Mouse (Mus musculus) hindbrain, postnatal 0 days (tissue): ENCODE results near the gene Hao1. TPM values are rescaled to one million over a fixed set of nuclear protein-coding genes. Genes with fewer than 3 reads are reported as not detected.

Experiments
- ATAC-seq: fragments of 200-750 bp; cut with Nextera tagmentation; 2 replicates; pipeline ENCODE4 v1.8.0; 2017; ENCODE audit warnings: mild to moderate bottlenecking, moderate TSS enrichment, moderate library complexity
- DNase-seq: peaks from one replicate; pipeline ENCODE4 v3.0.0-alpha.2; 2015; ENCODE audit warnings: low spot score
- H3K27ac ChIP-seq: fragments of 300-500 bp; sonication (generic); 2 replicates; pipeline ENCODE4 v1.5.1; 2014; ENCODE audit warnings: mild to moderate bottlenecking
- H3K27me3 ChIP-seq: fragments of 300-500 bp; sonication (generic); 2 replicates; pipeline ENCODE4 v1.6.1; 2014; ENCODE audit warnings: low read length, mixed read lengths; ENCODE audit not compliant: insufficient read depth
- H3K36me3 ChIP-seq: fragments of 300-500 bp; sonication (generic); 2 replicates; pipeline ENCODE4 v1.6.1; 2014; ENCODE audit warnings: low read length, mixed read lengths; ENCODE audit not compliant: insufficient read depth
- H3K4me1 ChIP-seq: fragments of 300-500 bp; sonication (generic); 2 replicates; pipeline ENCODE4 v1.6.1; 2014; ENCODE audit warnings: antibody characterized with exemption, low read length, mixed read lengths; ENCODE audit not compliant: insufficient read depth
- H3K4me2 ChIP-seq: fragments of 300-500 bp; sonication (generic); 2 replicates; pipeline ENCODE4 v1.6.1; 2014; ENCODE audit warnings: low read depth, mild to moderate bottlenecking, low read length, moderate library complexity, mixed read lengths
- H3K4me3 ChIP-seq: fragments of 300-500 bp; sonication (generic); 2 replicates; pipeline ENCODE4 v1.5.1; 2014; ENCODE audit warnings: low read length
- H3K9ac ChIP-seq: fragments of 300-500 bp; sonication (generic); replicated peaks from 2 replicates; pipeline ENCODE4 v1.6.1; 2014; ENCODE audit warnings: mild to moderate bottlenecking, low read length, moderate library complexity, mixed read lengths
- H3K9me3 ChIP-seq: fragments of 300-500 bp; sonication (generic); 2 replicates; pipeline ENCODE4 v1.6.1; 2016; ENCODE audit warnings: low read length, mixed read lengths
- CTCF ChIP-seq: IDR thresholded peaks from 2 replicates; pipeline ENCODE4 v1.5.1; 2016; ENCODE audit warnings: antibody characterized with exemption, control low read depth, low read depth
- WGBS: fragments of 180-500 bp; shearing (Covaris S2); extraction: QIAGEN DNeasy Blood & Tissue Kit; methylation state at CpG from one replicate; pipeline ENCODE4 v1.1.7; 2014; 5-methylcytosine and 5-hydroxymethylcytosine counted together
- polyA plus RNA-seq: library from polyadenylated mRNA; unstranded; fragments of >200 nt; fragmentation: Nextera tagmentation; extraction: Ambion mirVana; gene quantifications from 2 replicates; pipeline ENCODE4 v1.2.1, GENCODE M21; 2015
- total RNA-seq: library from RNA; depleted of rRNA; stranded (reverse); fragments of >200 nt; gene quantifications from 2 replicates; pipeline ENCODE4 v1.2.3, GENCODE M21; 2014

Gene Hao1
- total and polyA plus RNA-seq, 2 experiments from 2014 or later = 0.09 TPM; not detected in 1

DNA sequence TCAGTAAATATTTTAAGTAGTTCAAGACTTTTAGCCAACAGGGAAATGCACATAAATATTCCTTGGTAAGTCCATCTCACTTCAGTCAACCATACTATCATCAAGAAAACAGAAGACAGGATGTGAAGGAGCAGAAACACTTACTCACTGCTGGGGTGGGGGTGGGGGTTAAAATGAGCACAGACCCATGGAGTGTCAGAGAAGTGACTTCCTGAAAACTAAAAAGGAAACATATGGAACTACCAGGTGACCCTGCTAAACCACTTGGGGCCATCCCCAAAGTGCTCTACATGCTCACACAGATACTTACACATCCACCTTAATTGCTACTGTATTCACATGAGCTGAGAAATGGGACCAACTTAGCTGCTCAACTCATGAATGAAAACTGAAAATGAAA, 36.1 kb downstream of the Hao1 start:
- no peak overlapping the region for H3K4me2 ChIP-seq
- DNase-seq (no peak), ATAC-seq (no peak)
- no peak overlapping the region for H3K4me3 ChIP-seq
- no peaks in the 10 kb centered on the region for H3K9me3 ChIP-seq
- no peaks in the 10 kb centered on the region for H3K4me1 ChIP-seq
- H3K27me3 ChIP-seq = no peaks in the 10 kb centered on the region
- no peaks in the 10 kb centered on the region for H3K36me3 ChIP-seq
- H3K27ac ChIP-seq = no peak overlapping the region
- TF ChIP-seq CTCF = no peak
- H3K9ac ChIP-seq = no peak overlapping the region

DNA sequence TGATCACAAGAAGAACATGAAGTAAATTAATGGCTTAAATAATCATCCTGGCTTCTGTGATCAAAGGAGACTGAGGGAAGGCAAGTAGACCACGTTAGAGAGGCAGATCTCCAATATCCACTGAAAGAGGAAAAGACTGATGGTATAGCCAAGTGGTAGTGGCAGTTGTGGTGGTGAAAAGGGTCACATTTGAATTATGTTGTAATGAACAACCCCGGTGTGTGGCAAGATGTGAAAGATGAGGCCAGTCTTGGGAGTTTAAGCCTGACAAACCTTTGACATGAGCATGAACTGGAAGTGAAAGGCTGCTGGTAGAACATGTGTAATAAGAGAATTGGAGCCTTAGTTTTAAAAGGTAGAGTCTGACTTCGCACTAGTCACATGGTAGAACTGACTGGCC, 54.4 kb downstream of the Hao1 start:
- ATAC-seq (no peak), DNase-seq (no peak)
- Histone ChIP-seq H3K36me3 (no peaks in the 10 kb centered on the region), H3K9me3 (no peaks in the 10 kb centered on the region), H3K27ac (no peak overlapping the region), H3K4me3 (no peak overlapping the region), H3K27me3 (no peaks in the 10 kb centered on the region), H3K9ac (no peak overlapping the region), H3K4me1 (no peaks in the 10 kb centered on the region), H3K4me2 (no peak overlapping the region)
- TF ChIP-seq CTCF = no peak
- 90% methylated on average over 3 of the region's 3 CpGs for WGBS

DNA sequence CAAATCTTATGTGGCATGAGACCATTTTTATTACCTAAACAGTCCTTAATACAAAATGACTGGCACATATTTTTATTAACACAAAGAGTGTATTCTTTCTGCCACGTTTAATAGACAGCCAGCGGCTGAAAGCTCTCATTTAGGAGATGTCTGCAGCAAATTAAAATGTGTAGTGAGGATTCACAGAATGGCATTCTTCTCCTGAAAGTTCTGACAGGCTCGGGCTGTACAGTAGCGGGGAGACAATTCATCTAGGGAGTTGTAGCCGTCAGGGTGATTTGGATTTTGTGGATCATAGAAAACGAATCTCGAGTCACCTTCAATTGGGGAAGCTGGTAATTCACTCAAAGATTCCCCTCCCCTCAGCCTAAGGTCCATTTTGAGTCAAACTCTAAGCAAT, 55.7 kb downstream of the Hao1 start:
- Histone ChIP-seq H3K27ac (no peak overlapping the region), H3K9me3 (no peaks in the 10 kb centered on the region), H3K27me3 (no peaks in the 10 kb centered on the region), H3K4me1 (no peaks in the 10 kb centered on the region), H3K9ac (no peak overlapping the region), H3K4me2 (no peak overlapping the region), H3K36me3 (no peaks in the 10 kb centered on the region), H3K4me3 (no peak overlapping the region)
- ATAC-seq = 0 out of 2 replicates have a peak, but pooled peaks have one; percentile 27
- 25% methylated on average over 7 of the region's 7 CpGs for WGBS
- peak; percentile 6 for DNase-seq
- no peak for TF ChIP-seq CTCF

DNA sequence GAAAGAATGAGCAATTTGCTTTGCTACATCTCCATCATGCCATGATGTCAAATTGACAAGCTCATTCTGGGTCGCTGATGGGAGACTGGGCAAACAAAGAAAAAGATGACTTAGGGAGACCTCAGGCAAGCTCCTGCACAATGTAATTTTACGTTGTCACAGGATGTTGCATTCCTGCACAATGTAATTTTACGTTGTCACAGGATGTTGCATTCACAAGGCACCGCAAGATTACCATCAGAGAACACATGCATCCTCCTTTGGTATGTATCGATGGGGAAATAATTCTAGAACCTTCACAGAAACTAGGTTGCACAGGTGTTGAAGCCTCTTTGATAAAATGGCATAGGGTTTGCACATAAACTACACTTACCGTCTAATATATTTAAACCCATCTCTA, 65.5 kb downstream of the Hao1 start:
- 84% methylated on average over 6 of the region's 6 CpGs for WGBS
- Histone ChIP-seq H3K9ac (no peak overlapping the region), H3K4me3 (no peak overlapping the region), H3K27ac (no peak overlapping the region), H3K4me2 (no peak overlapping the region), H3K9me3 (no peaks in the 10 kb centered on the region), H3K4me1 (no peaks in the 10 kb centered on the region), H3K36me3 (no peaks in the 10 kb centered on the region), H3K27me3 (no peaks in the 10 kb centered on the region)
- DNase-seq (no peak), ATAC-seq (no peak)
- no peak for TF ChIP-seq CTCF

DNA sequence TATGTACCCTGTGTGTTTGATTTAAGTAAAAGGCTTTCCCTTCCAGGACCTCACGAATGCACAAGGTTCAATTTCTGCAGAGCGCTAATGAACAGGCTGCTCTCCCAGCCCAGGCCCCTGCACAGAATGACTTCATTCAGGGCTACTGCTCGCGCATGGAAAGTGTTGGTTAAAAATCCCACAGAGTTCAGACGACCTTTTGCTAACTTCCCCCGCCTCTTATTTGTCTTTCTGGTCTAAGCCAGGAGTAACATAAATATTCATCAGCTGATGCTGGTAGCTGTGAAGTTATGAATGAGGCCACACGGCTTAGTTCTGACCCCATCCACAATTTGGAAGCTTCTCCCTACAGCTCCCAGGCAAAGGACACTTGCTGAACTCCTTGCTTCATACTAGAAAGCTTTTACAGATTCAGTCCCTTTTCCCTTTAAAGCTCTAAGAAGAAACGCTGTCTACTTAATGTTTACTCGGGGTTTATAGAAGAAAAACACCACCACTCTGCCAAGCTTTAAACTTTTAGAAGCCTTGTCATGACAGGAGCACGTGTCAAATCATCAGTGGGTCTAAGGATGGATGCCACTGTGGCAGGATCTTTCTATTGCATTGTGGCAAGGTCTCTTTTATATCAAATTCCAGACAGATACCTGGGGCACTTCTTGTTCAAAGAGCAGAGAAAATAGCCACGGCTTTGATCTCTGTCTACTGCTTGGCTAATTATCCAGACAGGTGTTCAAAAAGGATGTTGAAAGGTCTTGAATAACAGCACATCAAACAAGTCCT, 67.9 kb downstream of the Hao1 start:
- H3K4me2 ChIP-seq = no peak overlapping the region
- no peak for TF ChIP-seq CTCF
- no peaks in the 10 kb centered on the region for H3K9me3 ChIP-seq
- H3K9ac ChIP-seq = no peak overlapping the region
- 27% methylated on average over 11 of the region's 11 CpGs for WGBS
- H3K36me3 ChIP-seq = no peaks in the 10 kb centered on the region
- peak; percentile 55; the same call in 1 of the 2 replicates for ATAC-seq
- H3K27ac ChIP-seq = no peak overlapping the region
- H3K4me1 ChIP-seq = no peaks in the 10 kb centered on the region
- H3K4me3 ChIP-seq = no peak overlapping the region
- DNase-seq = peak; percentile 30
- H3K27me3 ChIP-seq = no peaks in the 10 kb centered on the region

DNA sequence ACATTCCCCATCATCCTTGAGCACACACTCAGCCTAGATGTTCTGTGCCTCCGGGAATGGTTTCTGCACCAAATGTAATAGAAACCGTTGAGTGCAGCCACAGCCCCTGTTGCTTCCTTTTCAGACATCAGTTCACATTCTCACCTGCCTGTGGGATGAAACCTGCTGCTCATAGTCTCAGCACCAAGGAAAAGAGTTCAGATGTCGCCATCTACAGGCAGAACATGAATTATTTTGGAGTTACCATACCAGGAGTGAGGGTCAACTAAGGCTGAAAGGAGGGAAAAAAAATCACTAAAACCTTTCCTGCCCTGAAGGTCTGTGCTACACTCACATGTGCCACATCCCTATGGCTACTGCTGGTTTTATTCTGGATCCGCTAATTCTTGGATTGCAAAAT, 71.5 kb downstream of the Hao1 start:
- ATAC-seq (peak; percentile 70; the same call in 1 of the 2 replicates), DNase-seq (peak; percentile 70)
- Histone ChIP-seq H3K27ac (no peak overlapping the region), H3K4me2 (no peak overlapping the region), H3K27me3 (no peaks in the 10 kb centered on the region), H3K9me3 (no peaks in the 10 kb centered on the region), H3K9ac (no peak overlapping the region), H3K36me3 (no peaks in the 10 kb centered on the region), H3K4me3 (no peak overlapping the region), H3K4me1 (no peaks in the 10 kb centered on the region)
- peak; percentile 74 for TF ChIP-seq CTCF
- 38% methylated on average over 4 of the region's 4 CpGs for WGBS

DNA sequence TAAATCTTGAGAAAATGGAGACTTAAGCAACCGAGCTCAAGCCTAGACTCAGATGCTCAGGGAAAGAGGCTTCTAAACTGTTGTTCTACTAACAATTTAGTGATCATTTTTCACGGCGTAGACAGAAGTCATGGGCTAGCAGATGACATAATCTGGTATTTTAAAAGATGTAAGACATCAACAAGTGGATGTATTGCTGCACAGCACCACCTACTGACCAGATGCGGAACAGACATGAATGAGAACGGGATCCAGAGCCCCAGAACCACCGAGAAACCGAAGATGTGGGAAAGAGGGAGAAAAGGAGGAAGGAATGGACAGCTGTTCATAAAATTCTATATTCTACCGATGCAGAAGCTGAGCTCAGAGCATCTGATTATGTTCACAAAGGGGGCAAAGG, 72.4 kb downstream of the Hao1 start:
- DNase-seq (peak; percentile 87), ATAC-seq (peak; percentile 68)
- H3K4me1 ChIP-seq = no peaks in the 10 kb centered on the region
- H3K9ac ChIP-seq = no peak overlapping the region
- H3K9me3 ChIP-seq = no peaks in the 10 kb centered on the region
- H3K36me3 ChIP-seq = no peaks in the 10 kb centered on the region
- 15% methylated on average over 8 of the region's 8 CpGs for WGBS
- no peak overlapping the region for H3K27ac ChIP-seq
- no peaks in the 10 kb centered on the region for H3K27me3 ChIP-seq
- H3K4me2 ChIP-seq = no peak overlapping the region
- TF ChIP-seq CTCF = peak; percentile 89
- no peak overlapping the region for H3K4me3 ChIP-seq
